Mouse (Mus musculus): ENCODE measurements around the gene Gm49396. TPM values are rescaled to one million over a fixed set of nuclear protein-coding genes. Genes with fewer than 3 reads are reported as not detected.

Gm49396 gene
- polyA plus RNA-seq, 1 experiment from 2014 or later = 4.5 TPM

- DNase-seq (ENCODE audit: low spot score) (no peak), ATAC-seq (no peak)
- Histone ChIP-seq H3K4me2 (replicated peaks; ENCODE audit: low read depth, low read length) (no peak overlapping the region), H3K9me3 (ENCODE audit: low read length) (no peaks in the 10 kb centered on the region), H3K4me3 (ENCODE audit: low read depth, low read length) (no peak overlapping the region), H3K27ac (ENCODE audit: low read length) (no peak overlapping the region), H3K36me3 (ENCODE audit: insufficient read depth, low read length) (no peaks in the 10 kb centered on the region), H3K27me3 (replicated peaks; ENCODE audit: insufficient read depth, low read length) (no peaks in the 10 kb centered on the region), H3K9ac (replicated peaks; ENCODE audit: low read depth) (no peak overlapping the region), H3K4me1 (ENCODE audit: insufficient read depth, low read depth, low read length) (no peaks in the 10 kb centered on the region)
- TF ChIP-seq EP300 (IDR thresholded peaks at IDR 0.05) (no peak), CTCF (IDR thresholded peaks at IDR 0.05) (no peak)
- 51% methylated on average over 7 of the region's 7 CpGs for WGBS
Measured at GRCm38 (mm10) chr7:30610043-30610442, 46.9 kb downstream of the Gm49396 start.

- no peaks in the 10 kb centered on the region for H3K9me3 ChIP-seq (ENCODE audit: low read length)
- H3K9ac ChIP-seq (replicated peaks; ENCODE audit: low read depth) = no peak within 1 kb of the TSS
- no peaks in the 10 kb centered on the region for H3K4me1 ChIP-seq (ENCODE audit: insufficient read depth, low read depth, low read length)
- peaks cover 5% of the 10 kb centered on the region; the same call in 1 of the 2 replicates for H3K36me3 ChIP-seq (ENCODE audit: insufficient read depth, low read length)
- DNase-seq (ENCODE audit: low spot score) (no peak), ATAC-seq (0 out of 2 replicates have a peak, but pooled peaks have one; percentile 2)
- H3K4me3 ChIP-seq (ENCODE audit: low read depth, low read length) = no peak within 1 kb of the TSS
- no peak within 1 kb of the TSS for H3K4me2 ChIP-seq (replicated peaks; ENCODE audit: low read depth, low read length)
- no peak within 1 kb of the TSS for H3K27ac ChIP-seq (ENCODE audit: low read length)
- H3K27me3 ChIP-seq (replicated peaks; ENCODE audit: insufficient read depth, low read length) = no peaks in the 10 kb centered on the region
- WGBS = 62% methylated on average over 8 of the region's 8 CpGs
- TF ChIP-seq CTCF (IDR thresholded peaks at IDR 0.05) = no peak
- TF ChIP-seq EP300 (IDR thresholded peaks at IDR 0.05) = no peak
Measured at GRCm38 (mm10) chr7:30612654-30613402, 49.7 kb downstream of the Gm49396 start, which contains the start of gene Upk1a. TSS of gene Upk1a (minus strand) at chr7:30612847.

GRCm38 (mm10) chr7:30613529-30614112, 50.5 kb downstream of the Gm49396 start:
- peak; percentile 71 for DNase-seq (ENCODE audit: low spot score)
- Histone ChIP-seq H3K4me1 (ENCODE audit: insufficient read depth, low read depth, low read length) (no peaks in the 10 kb centered on the region), H3K4me3 (ENCODE audit: low read depth, low read length) (no peak overlapping the region), H3K27ac (ENCODE audit: low read length) (no peak overlapping the region), H3K27me3 (replicated peaks; ENCODE audit: insufficient read depth, low read length) (no peaks in the 10 kb centered on the region), H3K36me3 (ENCODE audit: insufficient read depth, low read length) (peaks cover 9% of the 10 kb centered on the region; the same call in 1 of the 2 replicates), H3K9me3 (ENCODE audit: low read length) (no peaks in the 10 kb centered on the region), H3K4me2 (replicated peaks; ENCODE audit: low read depth, low read length) (no peak overlapping the region), H3K9ac (replicated peaks; ENCODE audit: low read depth) (no peak overlapping the region)
- WGBS = 19% methylated on average over 14 of the region's 14 CpGs
- peak; percentile 67 for ATAC-seq
- peak; percentile 74 for TF ChIP-seq CTCF (IDR thresholded peaks at IDR 0.05)
- no peak for TF ChIP-seq EP300 (IDR thresholded peaks at IDR 0.05)

GRCm38 (mm10) chr7:30614454-30614853, 51.3 kb downstream of the Gm49396 start:
- WGBS = 57% methylated on average over 2 of the region's 2 CpGs

GRCm38 (mm10) chr7:30615049-30615760, 52.1 kb downstream of the Gm49396 start:
- DNase-seq (ENCODE audit: low spot score) (no peak), ATAC-seq (peak; percentile 21)
- H3K36me3 ChIP-seq (ENCODE audit: insufficient read depth, low read length) = peaks cover 12% of the 10 kb centered on the region
- no peak for TF ChIP-seq CTCF (IDR thresholded peaks at IDR 0.05)
- no peak for TF ChIP-seq EP300 (IDR thresholded peaks at IDR 0.05)
- H3K27me3 ChIP-seq (replicated peaks; ENCODE audit: insufficient read depth, low read length) = no peaks in the 10 kb centered on the region
- no peak overlapping the region for H3K27ac ChIP-seq (ENCODE audit: low read length)
- no peak overlapping the region for H3K4me2 ChIP-seq (replicated peaks; ENCODE audit: low read depth, low read length)
- no peak overlapping the region for H3K4me3 ChIP-seq (ENCODE audit: low read depth, low read length)
- no peaks in the 10 kb centered on the region for H3K9me3 ChIP-seq (ENCODE audit: low read length)
- H3K4me1 ChIP-seq (ENCODE audit: insufficient read depth, low read depth, low read length) = no peaks in the 10 kb centered on the region
- H3K9ac ChIP-seq (replicated peaks; ENCODE audit: low read depth) = no peak overlapping the region
- WGBS = 50% methylated on average over 5 of the region's 5 CpGs

More at GRCm38 (mm10) chr7:30614454-30614853, 51.3 kb downstream of the Gm49396 start:
- Histone ChIP-seq H3K4me2 (replicated peaks; ENCODE audit: low read depth, low read length) (no peak overlapping the region), H3K9me3 (ENCODE audit: low read length) (no peaks in the 10 kb centered on the region), H3K27me3 (replicated peaks; ENCODE audit: insufficient read depth, low read length) (no peaks in the 10 kb centered on the region), H3K4me1 (ENCODE audit: insufficient read depth, low read depth, low read length) (no peaks in the 10 kb centered on the region), H3K9ac (replicated peaks; ENCODE audit: low read depth) (no peak overlapping the region), H3K4me3 (ENCODE audit: low read depth, low read length) (no peak overlapping the region), H3K36me3 (ENCODE audit: insufficient read depth, low read length) (peaks cover 12% of the 10 kb centered on the region), H3K27ac (ENCODE audit: low read length) (no peak overlapping the region)
- DNase-seq (ENCODE audit: low spot score) = peak; percentile 80
- peak; percentile 58 for ATAC-seq
- TF ChIP-seq CTCF (IDR thresholded peaks at IDR 0.05) (peak; percentile 58), EP300 (IDR thresholded peaks at IDR 0.05) (no peak)

Small RNAs within 50 kb of the gene (microRNA-seq; reads per million reads assigned to microRNA genes)
- gene Gm38670 = 2.0 reads per million
- gene Mir3569 = not detected

Other genes with a start within 250 kb of the Gm49396 start
- 13.1 and 17.2 TPM in 2 replicates for gene Syne4, start 248.5 kb upstream of the Gm49396 start, polyA plus RNA-seq (2015; fragmentation: Nextera tagmentation; extraction: Ambion mirVana)
- gene E130208F15Rik, start 241.6 kb upstream of the Gm49396 start, polyA plus RNA-seq (2015; fragmentation: Nextera tagmentation; extraction: Ambion mirVana) = not detected in 2 replicates
- 17.6 and 20.0 TPM in 2 replicates for gene Sdhaf1, start 239.4 kb upstream of the Gm49396 start, polyA plus RNA-seq (2015; fragmentation: Nextera tagmentation; extraction: Ambion mirVana)
- gene Lrfn3, start 200.6 kb upstream of the Gm49396 start, polyA plus RNA-seq (2015; fragmentation: Nextera tagmentation; extraction: Ambion mirVana) = 2.0 and 2.8 TPM in 2 replicates
- 209 and 244 TPM in 2 replicates for gene Tyrobp, start 149.6 kb upstream of the Gm49396 start, polyA plus RNA-seq (2015; fragmentation: Nextera tagmentation; extraction: Ambion mirVana)
- gene Hcst, start 143.5 kb upstream of the Gm49396 start, polyA plus RNA-seq (2015; fragmentation: Nextera tagmentation; extraction: Ambion mirVana) = 7.2 and 9.4 TPM in 2 replicates
- 1.9 and 2.5 TPM in 2 replicates for gene Nfkbid, start 141.6 kb upstream of the Gm49396 start, polyA plus RNA-seq (2015; fragmentation: Nextera tagmentation; extraction: Ambion mirVana)
- 6.8 and 8.1 TPM in 2 replicates for gene Aplp1, start 117.8 kb upstream of the Gm49396 start, polyA plus RNA-seq (2015; fragmentation: Nextera tagmentation; extraction: Ambion mirVana)
- gene Kirrel2, start 105.7 kb upstream of the Gm49396 start, polyA plus RNA-seq (2015; fragmentation: Nextera tagmentation; extraction: Ambion mirVana) = not detected in 2 replicates
- gene Nphs1, start 105.0 kb upstream of the Gm49396 start, polyA plus RNA-seq (2015; fragmentation: Nextera tagmentation; extraction: Ambion mirVana) = 0.12 TPM in 2 replicates
- gene Prodh2, start 69.7 kb upstream of the Gm49396 start, polyA plus RNA-seq (2015; fragmentation: Nextera tagmentation; extraction: Ambion mirVana) = not detected in 2 replicates
- gene Arhgap33, start 28.3 kb upstream of the Gm49396 start, polyA plus RNA-seq (2015; fragmentation: Nextera tagmentation; extraction: Ambion mirVana) = 2.1 TPM in 2 replicates
- 22.8 and 27.0 TPM in 2 replicates for gene Hspb6, start 11.2 kb upstream of the Gm49396 start, polyA plus RNA-seq (2015; fragmentation: Nextera tagmentation; extraction: Ambion mirVana)
- gene Proser3, start 11.0 kb upstream of the Gm49396 start, polyA plus RNA-seq (2015; fragmentation: Nextera tagmentation; extraction: Ambion mirVana) = 4.0 and 4.4 TPM in 2 replicates
- 32.8 and 38.6 TPM in 2 replicates for gene Lin37, start 3.5 kb upstream of the Gm49396 start, polyA plus RNA-seq (2015; fragmentation: Nextera tagmentation; extraction: Ambion mirVana)
- gene U2af1l4, start within 50 bp of the Gm49396 start, polyA plus RNA-seq (2015; fragmentation: Nextera tagmentation; extraction: Ambion mirVana) = 75.0 and 86.0 TPM in 2 replicates
- gene Psenen, start 283 bp downstream of the Gm49396 start, polyA plus RNA-seq (2015; fragmentation: Nextera tagmentation; extraction: Ambion mirVana) = 173 and 184 TPM in 2 replicates
- gene Igflr1, start 2.1 kb downstream of the Gm49396 start, polyA plus RNA-seq (2015; fragmentation: Nextera tagmentation; extraction: Ambion mirVana) = 1.2 and 3.2 TPM in 2 replicates
- gene Kmt2b, start 25.4 kb downstream of the Gm49396 start, polyA plus RNA-seq (2015; fragmentation: Nextera tagmentation; extraction: Ambion mirVana) = 6.8 and 6.9 TPM in 2 replicates
- 3.0 and 3.9 TPM in 2 replicates for gene Zbtb32, start 35.6 kb downstream of the Gm49396 start, polyA plus RNA-seq (2015; fragmentation: Nextera tagmentation; extraction: Ambion mirVana)
- gene Upk1a, start 49.5 kb downstream of the Gm49396 start, polyA plus RNA-seq (2015; fragmentation: Nextera tagmentation; extraction: Ambion mirVana) = 11.2 and 11.8 TPM in 2 replicates
- 717 and 766 TPM in 2 replicates for gene Cox6b1, start 62.8 kb downstream of the Gm49396 start, polyA plus RNA-seq (2015; fragmentation: Nextera tagmentation; extraction: Ambion mirVana)
- gene Etv2, start 72.5 kb downstream of the Gm49396 start, polyA plus RNA-seq (2015; fragmentation: Nextera tagmentation; extraction: Ambion mirVana) = not detected in 2 replicates
- 101 and 107 TPM in 2 replicates for gene Rbm42, start 87.0 kb downstream of the Gm49396 start, polyA plus RNA-seq (2015; fragmentation: Nextera tagmentation; extraction: Ambion mirVana)
- gene Haus5, start 101.7 kb downstream of the Gm49396 start, polyA plus RNA-seq (2015; fragmentation: Nextera tagmentation; extraction: Ambion mirVana) = 10.0 and 10.3 TPM in 2 replicates
- not detected in 2 replicates for gene Pmis2, start 108.3 kb downstream of the Gm49396 start, polyA plus RNA-seq (2015; fragmentation: Nextera tagmentation; extraction: Ambion mirVana)
- 0.69 and 1.2 TPM in 2 replicates for gene 2200002J24Rik, start 135.6 kb downstream of the Gm49396 start, polyA plus RNA-seq (2015; fragmentation: Nextera tagmentation; extraction: Ambion mirVana)
- gene Atp4a, start 148.9 kb downstream of the Gm49396 start, polyA plus RNA-seq (2015; fragmentation: Nextera tagmentation; extraction: Ambion mirVana) = 0.14 TPM in 1 of 2 replicates, not detected in the other
- 179 and 193 TPM in 2 replicates for gene Tmem147, start 166.2 kb downstream of the Gm49396 start, polyA plus RNA-seq (2015; fragmentation: Nextera tagmentation; extraction: Ambion mirVana)
- 0.18 and 0.21 TPM in 2 replicates for gene Gapdhs, start 180.3 kb downstream of the Gm49396 start, polyA plus RNA-seq (2015; fragmentation: Nextera tagmentation; extraction: Ambion mirVana)
- gene Sbsn, start 188.1 kb downstream of the Gm49396 start, polyA plus RNA-seq (2015; fragmentation: Nextera tagmentation; extraction: Ambion mirVana) = 6.7 and 7.3 TPM in 2 replicates
- 65.2 and 74.3 TPM in 2 replicates for gene Dmkn, start 200.4 kb downstream of the Gm49396 start, polyA plus RNA-seq (2015; fragmentation: Nextera tagmentation; extraction: Ambion mirVana)
- 2.1 and 4.4 TPM in 2 replicates for gene Krtdap, start 224.6 kb downstream of the Gm49396 start, polyA plus RNA-seq (2015; fragmentation: Nextera tagmentation; extraction: Ambion mirVana)